Mouse (Mus musculus) midbrain, embryonic 14.5 days (tissue): Measurements from ENCODE around the gene BC028528. TPM values are rescaled to one million over a fixed set of nuclear protein-coding genes. Genes with fewer than 3 reads are reported as not detected.

Experiments used
- ATAC-seq: fragments of 200-750 bp; cut with Nextera tagmentation; 2 replicates; pipeline ENCODE4 v1.8.0; 2017; ENCODE audit warnings: moderate number of reproducible peaks, moderate library complexity; ENCODE audit not compliant: low FRiP score, low TSS enrichment
- DNase-seq: peaks from one replicate; pipeline ENCODE4 v3.0.0-alpha.2; 2015
- H3K27ac ChIP-seq: fragments of 300-500 bp; sonication (generic); replicated peaks from 2 replicates; pipeline ENCODE4 v1.5.1; 2014; ENCODE audit warnings: mild to moderate bottlenecking, low read depth, low read length, moderate library complexity
- H3K27me3 ChIP-seq: fragments of 300-500 bp; sonication (generic); 2 replicates; pipeline ENCODE4 v1.6.1; 2014; ENCODE audit warnings: low read length, control low read depth, mixed read lengths; ENCODE audit not compliant: control insufficient read depth, insufficient read depth
- H3K36me3 ChIP-seq: fragments of 300-500 bp; sonication (generic); 2 replicates; pipeline ENCODE4 v1.6.1; 2014; ENCODE audit warnings: low read length, control low read depth; ENCODE audit not compliant: control insufficient read depth, insufficient read depth
- H3K4me1 ChIP-seq: fragments of 300-500 bp; sonication (generic); 2 replicates; pipeline ENCODE4 v1.6.1; 2014; ENCODE audit warnings: mild to moderate bottlenecking, antibody characterized with exemption, low read length, control low read depth; ENCODE audit not compliant: control insufficient read depth, insufficient read depth
- H3K4me2 ChIP-seq: fragments of 300-500 bp; sonication (generic); 2 replicates; pipeline ENCODE4 v1.6.1; 2014; ENCODE audit warnings: mild to moderate bottlenecking, low read length, moderate library complexity
- H3K4me3 ChIP-seq: fragments of 300-500 bp; sonication (generic); replicated peaks from 2 replicates; pipeline ENCODE4 v1.5.1; 2014; ENCODE audit warnings: low read depth, low read length
- H3K9ac ChIP-seq: fragments of 300-500 bp; sonication (generic); replicated peaks from 2 replicates; pipeline ENCODE4 v1.6.1; 2014; ENCODE audit warnings: mild to moderate bottlenecking, low read length, moderate library complexity
- H3K9me3 ChIP-seq: fragments of 300-500 bp; sonication (generic); 2 replicates; pipeline ENCODE4 v1.6.1; 2016; ENCODE audit warnings: low read length, control low read depth, mixed read lengths; ENCODE audit not compliant: control insufficient read depth
- WGBS: fragments of 180-500 bp; shearing (Covaris S2); extraction: QIAGEN DNeasy Blood & Tissue Kit; methylation state at CpG from one replicate; pipeline ENCODE4 v1.1.7; 2014; 5-methylcytosine and 5-hydroxymethylcytosine counted together
- polyA plus RNA-seq: library from polyadenylated mRNA; unstranded; fragments of >200 nt; fragmentation: Nextera tagmentation; extraction: Ambion mirVana; gene quantifications from 2 replicates; pipeline ENCODE4 v1.2.1, GENCODE M21; 2014

Gene BC028528
- polyA plus RNA-seq, 1 experiment from 2014 or later = 14.9 TPM

- H3K27me3 ChIP-seq = no peaks in the 10 kb centered on the region
- no peak overlapping the region for H3K9ac ChIP-seq
- H3K27ac ChIP-seq = peak overlapping the region; percentile 8; the same call in 1 of the 2 replicates
- peaks cover 12% of the 10 kb centered on the region for H3K4me1 ChIP-seq
- H3K4me3 ChIP-seq = no peak overlapping the region
- ATAC-seq (no peak), DNase-seq (no peak)
- 44% methylated on average over 11 of the region's 11 CpGs for WGBS
- no peaks in the 10 kb centered on the region for H3K36me3 ChIP-seq
- H3K9me3 ChIP-seq = no peaks in the 10 kb centered on the region
- H3K4me2 ChIP-seq = peak overlapping the region; percentile 27
These were observed 554 bp upstream of the BC028528 start for GRCm38 (mm10) chr3:95892066-95893052.

GRCm38 (mm10) chr3:95889664-95890063 is 2.1 kb downstream of the BC028528 start:
- Histone ChIP-seq H3K27ac (no peak overlapping the region), H3K9ac (no peak overlapping the region), H3K4me1 (peaks cover 5% of the 10 kb centered on the region), H3K27me3 (no peaks in the 10 kb centered on the region), H3K4me3 (no peak overlapping the region), H3K36me3 (no peaks in the 10 kb centered on the region), H3K9me3 (no peaks in the 10 kb centered on the region), H3K4me2 (no peak overlapping the region)
- no peak for DNase-seq
- 87% methylated on average over 3 of the region's 3 CpGs for WGBS
- no peak for ATAC-seq

- peaks cover 4% of the 10 kb centered on the region; the same call in 1 of the 2 replicates for H3K4me1 ChIP-seq
- no peaks in the 10 kb centered on the region for H3K9me3 ChIP-seq
- ATAC-seq (no peak), DNase-seq (no peak)
- no peaks in the 10 kb centered on the region; the same call in 1 of the 2 replicates for H3K27me3 ChIP-seq
- H3K4me3 ChIP-seq = no peak overlapping the region
- no peak overlapping the region for H3K4me2 ChIP-seq
- 81% methylated on average over 4 of the region's 4 CpGs for WGBS
- no peak overlapping the region for H3K9ac ChIP-seq
- no peaks in the 10 kb centered on the region for H3K36me3 ChIP-seq
- H3K27ac ChIP-seq = no peak overlapping the region
These were observed 4.2 kb downstream of the BC028528 start for GRCm38 (mm10) chr3:95887596-95887995.

GRCm38 (mm10) chr3:95884400-95884799 is 7.4 kb downstream of the BC028528 start:
- peaks cover 9% of the 10 kb centered on the region; the same call in 1 of the 2 replicates for H3K4me1 ChIP-seq
- H3K36me3 ChIP-seq = no peaks in the 10 kb centered on the region
- H3K4me2 ChIP-seq = no peak overlapping the region
- no peaks in the 10 kb centered on the region; the same call in 1 of the 2 replicates for H3K27me3 ChIP-seq
- no peak for DNase-seq
- no peak for ATAC-seq
- H3K9me3 ChIP-seq = no peaks in the 10 kb centered on the region
- 84% methylated on average over 5 of the region's 5 CpGs for WGBS
- no peak overlapping the region for H3K4me3 ChIP-seq
- no peak overlapping the region for H3K9ac ChIP-seq
- H3K27ac ChIP-seq = no peak overlapping the region

GRCm38 (mm10) chr3:95882816-95883425 is 8.9 kb downstream of the BC028528 start:
- Histone ChIP-seq H3K9me3 (no peaks in the 10 kb centered on the region), H3K4me3 (peak overlapping the region; percentile 54), H3K36me3 (no peaks in the 10 kb centered on the region), H3K9ac (peak overlapping the region; percentile 23; the same call in 1 of the 2 replicates), H3K4me2 (peak overlapping the region; percentile 98), H3K27me3 (no peaks in the 10 kb centered on the region; the same call in 1 of the 2 replicates), H3K27ac (no peak overlapping the region), H3K4me1 (peaks cover 9% of the 10 kb centered on the region; the same call in 1 of the 2 replicates)
- ATAC-seq (no peak), DNase-seq (peak; percentile 74)
- 2% methylated on average over 24 of the region's 24 CpGs for WGBS

GRCm38 (mm10) chr3:95881979-95882815 is 9.6 kb downstream of the BC028528 start, which contains the start of gene Ciart:
Gene Ciart (minus strand): TSS chr3:95882251.
- ATAC-seq = peak; percentile 100
- no peaks in the 10 kb centered on the region for H3K36me3 ChIP-seq
- peak within 1 kb of the TSS; percentile 37; the same call in 1 of the 2 replicates for H3K9ac ChIP-seq
- DNase-seq = peak; percentile 97
- WGBS = under 1% methylated on average over 66 of the region's 66 CpGs
- H3K4me2 ChIP-seq = peak within 1 kb of the TSS; percentile 98
- peaks cover 9% of the 10 kb centered on the region; the same call in 1 of the 2 replicates for H3K4me1 ChIP-seq
- H3K4me3 ChIP-seq = peak within 1 kb of the TSS; percentile 54
- H3K9me3 ChIP-seq = no peaks in the 10 kb centered on the region
- H3K27ac ChIP-seq = no peak within 1 kb of the TSS
- H3K27me3 ChIP-seq = no peaks in the 10 kb centered on the region; the same call in 1 of the 2 replicates

- ATAC-seq (no peak), DNase-seq (no peak)
- no peaks in the 10 kb centered on the region for H3K36me3 ChIP-seq
- no peaks in the 10 kb centered on the region for H3K9me3 ChIP-seq
- WGBS = 93% methylated on average over 4 of the region's 4 CpGs
- no peak overlapping the region for H3K4me2 ChIP-seq
- no peaks in the 10 kb centered on the region; the same call in 1 of the 2 replicates for H3K27me3 ChIP-seq
- no peak overlapping the region for H3K4me3 ChIP-seq
- no peak overlapping the region for H3K27ac ChIP-seq
- no peak overlapping the region for H3K9ac ChIP-seq
- peaks cover 9% of the 10 kb centered on the region; the same call in 1 of the 2 replicates for H3K4me1 ChIP-seq
These were observed 12.7 kb downstream of the BC028528 start for GRCm38 (mm10) chr3:95879063-95879462.

GRCm38 (mm10) chr3:95872048-95872447 is 19.8 kb downstream of the BC028528 start:
- no peaks in the 10 kb centered on the region for H3K9me3 ChIP-seq
- WGBS = 83% methylated on average over 7 of the region's 7 CpGs
- H3K9ac ChIP-seq = peak overlapping the region; percentile 78; the same call in 1 of the 2 replicates
- no peak overlapping the region for H3K27ac ChIP-seq
- H3K4me2 ChIP-seq = peak overlapping the region; percentile 86
- H3K4me3 ChIP-seq = peak overlapping the region; percentile 65
- DNase-seq (no peak), ATAC-seq (no peak)
- no peaks in the 10 kb centered on the region for H3K27me3 ChIP-seq
- peaks cover 13% of the 10 kb centered on the region for H3K4me1 ChIP-seq
- peaks cover 21% of the 10 kb centered on the region for H3K36me3 ChIP-seq
